Mouse (Mus musculus): ENCODE data around the gene Trap1.

DNA sequence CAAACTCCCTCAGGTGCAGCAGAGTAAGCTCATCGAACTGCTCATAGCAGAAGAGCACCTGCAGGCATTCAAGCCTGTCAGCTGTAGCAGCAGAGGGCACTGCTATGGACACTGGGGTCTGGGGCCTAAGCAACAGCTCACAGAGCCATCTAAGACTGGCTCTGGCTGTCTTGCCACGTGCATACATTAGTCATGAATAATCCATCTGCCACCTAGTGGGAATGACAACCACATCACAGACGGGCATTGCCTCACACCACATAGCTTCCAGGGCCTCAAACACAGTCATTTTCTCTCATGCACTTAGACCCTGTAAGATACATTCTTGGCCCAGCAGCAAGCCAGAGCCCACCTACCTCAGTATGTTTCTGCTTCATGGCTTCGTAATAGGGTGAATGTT lies 32.1 kb downstream of the Trap1 start:
- TF ChIP-seq POLR2A (IDR thresholded peaks at IDR 0.05; ENCODE audit: borderline replicate concordance, low read depth, low read length): no peak
- TF ChIP-seq CTCF (IDR thresholded peaks at IDR 0.05; ENCODE audit: low read depth, low read length): no peak

All from bone marrow macrophage, adult 2 months (primary cell).